Mouse (Mus musculus) heart, adult 8-10 months (tissue): ENCODE results near the gene Cadps2. TPM values are rescaled to one million over a fixed set of nuclear protein-coding genes. Genes with fewer than 3 reads are reported as not detected.

Experiments used
- DNase-seq: peaks from one replicate; pipeline ENCODE4 v3.0.0; 2022; ENCODE audit warnings: low spot score
- total RNA-seq, 4 experiments: library from RNA; stranded (reverse); gene quantifications; 2 replicates each; pipeline ENCODE4 v1.2.4; 2022

Gene Cadps2
- total RNA-seq, 4 experiments from 2014 or later: 1.8 to 2.3 (median 2.3) TPM

DNA sequence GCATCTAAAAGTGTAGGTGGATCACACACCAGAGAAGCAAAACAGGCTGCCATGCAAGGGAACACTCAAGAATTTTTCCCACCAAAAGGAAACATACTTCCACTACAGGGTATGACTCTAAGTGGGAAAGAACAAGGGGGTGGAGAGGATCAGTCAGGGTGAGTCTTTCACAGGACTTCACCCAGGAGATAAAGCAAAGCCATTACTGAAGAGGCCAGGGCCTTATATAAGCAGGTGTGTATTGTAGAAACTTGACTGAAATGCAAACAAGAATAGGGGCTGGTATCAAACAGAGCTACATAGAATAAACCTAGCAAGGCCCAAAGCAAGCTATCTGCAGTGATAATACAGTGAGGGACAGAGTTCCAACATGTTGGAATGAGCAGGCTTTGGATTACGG, 271.6 kb downstream of the Cadps2 start:
- DNase-seq: no peak

DNA sequence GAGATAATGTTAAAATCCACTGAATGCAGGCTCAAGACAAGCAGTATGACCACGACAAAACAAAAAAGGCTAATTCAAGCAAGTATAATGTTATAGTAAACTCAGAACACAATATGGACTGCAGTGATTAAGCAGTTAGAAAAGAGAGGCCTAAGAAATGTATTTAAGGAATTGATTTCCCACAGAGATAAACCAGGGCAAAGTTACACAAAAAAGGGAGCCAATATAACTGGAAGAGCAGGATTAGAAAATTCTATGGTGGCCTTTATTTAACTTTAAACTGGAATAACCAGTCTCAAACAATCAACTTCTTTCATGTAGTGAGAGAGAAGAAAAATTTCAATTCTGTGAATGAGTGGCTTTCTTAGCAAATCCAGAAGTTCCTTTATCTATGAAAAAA, 289.3 kb downstream of the Cadps2 start:
- DNase-seq: no peak

DNA sequence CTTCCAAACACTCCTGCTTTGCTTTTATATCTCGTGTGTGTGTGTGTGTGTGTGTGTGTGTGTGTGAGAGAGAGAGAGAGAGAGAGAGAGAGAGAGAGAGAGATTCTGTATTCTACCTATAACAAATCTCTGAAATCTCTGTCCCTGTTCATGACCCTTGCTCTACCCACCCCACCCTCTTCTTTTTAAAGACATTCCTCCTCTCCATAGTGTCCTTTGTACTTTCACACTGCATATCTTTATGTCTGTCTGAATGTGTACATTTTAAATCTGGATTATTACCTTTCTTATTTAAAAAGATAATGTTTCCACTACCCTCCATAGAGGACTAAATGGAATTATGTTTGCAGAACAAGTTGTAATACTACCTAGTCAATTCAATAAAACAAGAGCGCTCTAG, 315.5 kb downstream of the Cadps2 start:
- DNase-seq: no peak

DNA sequence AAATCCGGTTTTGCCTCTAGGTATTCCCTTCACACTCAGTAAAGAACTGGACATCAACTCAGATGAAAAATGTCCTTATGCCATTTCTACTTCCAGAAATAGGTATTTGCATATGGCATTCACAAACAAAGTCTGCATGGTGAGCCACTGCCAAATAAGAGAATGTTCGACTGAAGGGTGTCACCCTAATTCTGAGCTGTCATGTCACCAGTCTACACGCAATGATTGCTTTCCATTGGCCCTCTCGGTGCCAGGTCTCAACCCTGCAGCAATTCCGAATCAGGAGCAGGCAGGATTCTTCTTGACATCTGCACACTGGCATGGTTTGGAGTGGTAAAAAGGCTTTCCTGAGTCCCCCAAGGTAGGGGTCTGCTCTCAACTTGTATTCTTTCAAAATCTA, 316.7 kb downstream of the Cadps2 start:
- DNase-seq: no peak

DNA sequence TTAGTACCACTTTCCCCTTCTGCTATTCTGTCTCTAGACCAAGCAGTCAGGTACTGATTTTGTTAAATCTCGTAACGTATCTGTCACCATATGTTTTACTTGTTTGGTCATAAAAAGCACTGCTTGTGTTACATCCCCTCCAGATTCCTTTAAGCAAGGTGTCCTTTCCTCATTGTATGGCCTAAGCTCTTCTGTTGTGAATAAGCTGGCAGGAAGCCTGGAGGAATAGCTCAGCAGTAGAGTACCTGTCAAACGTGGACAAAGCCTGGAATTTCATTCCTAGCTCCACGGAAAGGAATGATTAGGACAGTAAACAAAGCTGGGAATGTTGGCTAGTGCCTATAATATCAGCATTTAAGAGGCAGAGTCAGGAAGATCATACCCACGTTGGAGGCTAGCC, 340.6 kb downstream of the Cadps2 start:
- DNase-seq: no peak

DNA sequence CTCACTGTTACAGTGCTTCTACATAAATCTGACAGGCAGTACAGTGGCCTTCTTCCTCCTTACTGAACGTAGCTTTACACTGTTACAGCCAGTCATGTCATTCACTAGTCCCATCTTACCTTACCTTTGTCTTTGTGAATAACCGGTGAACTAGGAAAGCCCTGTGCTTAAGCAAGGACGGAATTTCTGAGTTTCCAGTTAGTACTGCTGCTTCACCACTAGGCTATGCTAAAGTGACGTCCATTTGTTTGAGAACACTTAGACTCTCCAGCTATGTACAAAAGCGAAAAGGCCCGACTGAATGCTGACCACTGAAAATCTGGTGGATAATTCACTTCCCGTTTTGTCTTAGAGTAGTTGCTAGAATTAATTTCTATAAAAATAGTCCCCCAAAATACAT, 347.4 kb downstream of the Cadps2 start:
- no peak for DNase-seq

DNA sequence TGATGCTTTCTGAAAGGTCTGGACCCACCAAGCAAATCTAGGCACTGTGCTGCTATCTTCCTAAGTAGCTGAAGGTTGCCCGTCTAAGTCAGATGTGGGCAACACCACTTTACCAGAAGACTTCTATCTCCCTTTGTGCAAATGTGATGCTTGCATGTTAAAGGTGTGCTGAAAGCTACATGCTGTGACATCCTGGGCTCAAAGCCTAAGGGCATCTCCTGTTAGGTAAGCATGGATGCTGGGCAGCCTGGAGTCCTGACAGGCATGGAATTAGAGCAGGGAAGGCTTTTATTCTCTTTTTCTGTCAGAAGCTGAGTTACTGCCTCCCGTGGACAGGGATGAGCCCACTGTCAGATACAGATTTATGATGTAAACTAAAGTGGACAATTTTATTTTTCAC, 348.8 kb downstream of the Cadps2 start:
- no peak for DNase-seq

DNA sequence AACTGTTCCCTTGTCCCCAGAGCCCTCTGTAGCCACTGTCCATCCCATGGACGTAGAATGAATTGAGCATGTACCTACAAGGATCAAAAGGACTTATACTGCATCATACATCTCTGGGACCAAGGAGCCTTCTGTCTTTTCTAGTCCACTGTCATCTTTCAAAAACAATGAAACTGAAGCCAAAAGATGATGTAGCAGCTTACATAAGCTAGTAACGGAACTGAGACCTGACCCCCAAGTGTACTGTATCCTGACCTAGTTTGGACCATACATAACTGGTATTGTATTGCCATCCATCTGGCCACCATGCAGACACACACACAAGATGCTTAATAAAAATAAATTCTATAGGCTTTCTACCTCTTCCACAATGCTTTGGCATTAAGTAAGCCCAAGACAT, 350.2 kb downstream of the Cadps2 start:
- DNase-seq: no peak

DNA sequence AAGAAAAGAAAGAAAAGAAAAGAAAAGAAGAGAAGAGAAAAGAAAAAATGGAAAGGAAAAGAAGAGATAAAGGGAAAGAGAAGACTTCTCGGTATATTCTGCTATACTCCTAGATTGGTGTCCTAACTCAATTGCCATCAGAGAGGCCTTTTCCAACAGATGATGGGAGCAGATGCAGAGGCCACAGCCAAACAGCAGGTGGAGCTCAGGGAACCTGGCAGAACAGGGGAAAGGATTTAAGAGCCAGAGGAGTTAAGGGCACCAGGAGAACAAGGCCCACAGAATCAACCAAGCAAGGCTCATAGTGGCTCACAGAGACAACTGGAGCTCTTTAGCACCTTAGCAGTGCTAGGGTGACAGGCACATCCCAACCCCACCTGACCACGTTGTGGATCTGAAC, 366.5 kb downstream of the Cadps2 start:
- no peak for DNase-seq

DNA sequence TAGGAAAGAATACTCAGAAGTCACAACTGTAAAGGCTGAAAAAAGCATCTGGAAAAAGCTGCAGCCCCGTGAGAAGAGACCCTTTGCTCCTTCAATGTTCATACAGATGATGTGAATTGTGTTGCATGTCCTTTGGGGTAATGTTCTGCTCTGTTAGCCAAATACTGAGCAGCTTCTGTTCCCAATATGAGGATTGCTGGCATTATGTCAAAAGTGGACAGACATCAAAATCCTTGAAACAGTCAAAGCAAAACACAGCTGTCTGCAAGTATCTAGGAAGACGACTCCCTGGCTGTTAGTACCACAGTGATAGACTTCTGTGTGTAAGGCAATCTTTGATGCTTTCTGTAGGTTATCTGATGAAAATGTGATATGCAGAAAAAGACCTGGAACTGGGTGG, 367.4 kb downstream of the Cadps2 start:
- no peak for DNase-seq

DNA sequence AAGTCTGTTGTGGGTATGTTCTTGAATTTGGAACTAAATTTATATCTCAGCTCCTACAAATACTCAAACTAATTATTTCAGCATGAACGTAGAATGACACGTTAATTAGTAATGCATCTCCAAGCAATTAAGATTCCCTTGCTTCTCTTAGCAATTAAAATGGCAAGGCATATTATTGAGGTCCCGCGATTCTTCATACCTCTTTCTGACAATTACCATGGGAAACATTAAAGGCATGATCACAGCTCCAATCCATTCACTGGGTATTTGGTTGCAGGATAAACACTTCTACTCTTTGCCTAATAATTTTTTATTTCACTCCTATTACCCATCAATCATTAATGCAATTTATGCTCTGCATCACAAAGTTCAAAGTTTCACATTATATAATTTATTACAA, 371.3 kb downstream of the Cadps2 start:
- DNase-seq: no peak

DNA sequence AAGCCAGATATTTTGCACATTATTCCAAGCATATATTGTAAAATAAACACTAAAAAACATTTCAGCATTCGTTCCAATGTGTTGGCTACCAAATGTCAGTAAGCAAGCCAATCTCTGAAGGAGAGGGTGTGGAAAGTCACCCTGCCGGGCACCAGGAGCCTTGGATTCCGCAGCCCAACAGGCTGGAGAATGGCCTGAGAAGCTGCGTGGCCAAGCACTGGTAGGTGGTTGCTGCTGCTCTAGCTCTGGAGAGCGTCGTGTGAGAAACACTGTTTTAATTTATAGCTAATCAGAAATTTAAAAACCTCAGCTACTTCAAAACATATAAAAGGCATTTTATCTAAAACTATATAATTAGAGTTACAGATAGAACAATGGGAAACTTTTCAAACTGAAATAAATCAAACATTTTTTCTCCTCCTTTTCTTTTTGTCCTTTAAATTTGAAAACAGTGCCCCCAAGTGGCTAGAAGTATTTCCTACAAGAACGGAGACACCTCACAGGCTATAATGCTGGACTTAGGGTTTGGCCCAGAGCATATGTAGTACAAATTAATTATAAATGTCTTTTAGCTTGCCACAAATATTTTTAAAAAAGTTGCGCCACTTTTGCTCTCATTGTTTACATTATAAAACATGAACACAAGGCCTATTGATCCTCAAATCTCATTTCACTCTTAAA, 376.5 kb downstream of the Cadps2 start:
- no peak for DNase-seq

DNA sequence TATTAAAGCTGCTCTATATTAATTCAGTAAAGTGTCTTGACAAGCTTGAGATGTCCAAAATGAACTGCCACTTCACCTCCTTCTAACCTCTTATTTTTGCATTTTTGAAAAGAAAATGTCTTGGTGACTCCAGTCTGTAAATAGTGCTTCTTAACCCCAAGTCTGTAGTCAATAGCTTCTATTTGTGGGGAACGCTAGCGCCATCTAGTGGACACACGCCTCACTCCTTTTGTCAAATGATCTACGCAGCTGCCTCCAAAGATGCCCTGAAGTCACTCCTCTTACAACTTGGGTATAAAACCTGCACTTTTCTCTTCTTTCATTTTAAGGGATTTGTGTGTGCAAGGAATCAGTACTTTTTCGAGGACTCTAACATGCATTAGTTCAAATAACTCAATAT, 381.5 kb downstream of the Cadps2 start:
- DNase-seq: peak; percentile 12

DNA sequence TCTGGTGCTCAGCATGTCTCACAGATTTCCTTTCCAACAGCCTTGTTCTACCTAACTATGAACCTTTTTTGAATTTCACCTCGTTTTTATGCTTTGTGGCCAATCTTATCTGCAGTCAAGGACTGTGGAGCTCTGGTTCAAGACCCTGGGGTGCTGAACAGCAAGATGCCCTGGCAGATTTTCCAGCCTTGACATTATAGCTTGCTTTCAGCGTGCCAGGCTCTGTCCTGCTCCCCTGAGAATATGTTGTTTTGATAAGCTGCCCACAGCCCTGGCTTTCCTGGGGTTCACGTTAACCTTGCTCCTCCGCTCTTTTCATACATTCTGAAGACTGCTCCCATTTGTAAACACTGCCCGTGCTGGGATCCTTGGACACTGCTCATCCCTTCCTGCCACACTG, 385.3 kb downstream of the Cadps2 start:
- DNase-seq: no peak

DNA sequence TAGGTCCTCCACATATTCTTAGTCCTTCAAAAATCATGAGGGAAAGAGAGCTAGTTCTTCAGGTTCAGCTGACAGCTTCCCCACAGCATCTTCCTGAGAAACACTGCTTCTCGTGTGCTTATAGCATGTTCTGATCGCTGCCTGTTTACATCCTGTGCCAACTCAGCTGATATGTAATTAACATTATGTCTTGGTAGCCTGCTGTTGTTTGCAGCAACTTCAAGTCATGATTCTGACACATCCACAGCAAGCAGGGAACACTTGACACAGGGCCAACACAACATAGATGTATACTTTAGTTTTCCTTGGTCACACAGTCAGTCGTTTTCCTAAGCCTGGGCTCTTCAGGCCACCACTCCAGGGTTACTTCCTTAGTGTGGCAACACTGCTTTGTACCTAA, 399.3 kb downstream of the Cadps2 start:
- no peak for DNase-seq

DNA sequence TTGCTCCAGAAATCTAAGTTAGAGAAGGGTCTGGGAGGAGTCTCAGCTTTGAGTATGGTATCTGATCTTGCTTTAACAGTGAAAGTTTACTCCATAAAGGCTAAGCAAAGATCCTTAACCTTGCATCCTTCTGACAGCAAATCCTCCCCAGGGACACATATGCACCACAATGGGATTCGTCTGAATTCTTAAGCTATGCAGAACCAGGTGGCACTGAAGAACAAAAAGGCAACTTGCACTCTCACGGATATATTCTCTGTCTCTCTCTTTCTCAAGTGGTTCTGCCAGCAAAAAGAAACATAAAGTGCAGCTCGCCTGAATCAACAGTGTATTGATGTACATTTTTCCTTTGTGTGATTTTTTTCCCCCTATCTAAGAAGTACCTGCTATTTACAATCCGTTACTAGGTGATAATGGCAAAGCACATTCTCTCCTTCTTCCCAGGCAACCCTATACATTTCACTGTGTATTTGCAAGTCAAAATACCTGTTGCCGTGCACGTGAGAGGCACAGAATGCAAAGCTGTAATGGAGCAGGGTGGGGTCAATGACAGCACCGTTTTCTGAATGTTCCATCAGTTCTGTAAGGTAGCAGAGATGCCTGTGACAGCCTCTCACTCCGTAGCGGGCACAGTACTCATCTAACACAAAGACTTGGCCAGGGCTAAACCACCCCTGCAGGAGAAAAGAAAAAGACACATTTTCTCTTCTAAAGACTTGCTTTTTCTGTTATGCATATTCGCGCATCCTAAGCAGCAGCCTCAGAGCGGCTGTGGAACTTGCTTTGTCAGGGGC, 428.8 kb downstream of the Cadps2 start:
- DNase-seq: no peak

DNA sequence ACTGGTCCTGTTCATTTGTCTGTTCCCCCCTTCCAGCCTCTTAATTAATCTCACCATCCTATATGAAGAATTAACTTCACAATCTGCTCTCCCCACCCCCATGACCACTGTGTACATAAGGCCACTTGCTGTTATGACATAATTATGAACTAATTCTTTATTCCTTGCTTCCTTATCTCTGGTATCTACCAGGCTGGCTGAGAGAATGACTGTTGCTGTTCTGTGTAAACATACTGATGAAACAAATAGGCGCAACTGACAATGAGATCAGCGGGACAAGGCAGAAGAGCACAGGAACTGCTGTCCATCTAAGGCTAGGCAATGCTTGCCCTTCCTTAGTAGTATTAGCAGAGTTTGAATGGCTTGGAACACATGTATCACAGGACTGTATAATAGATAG, 445.1 kb downstream of the Cadps2 start:
- no peak for DNase-seq

DNA sequence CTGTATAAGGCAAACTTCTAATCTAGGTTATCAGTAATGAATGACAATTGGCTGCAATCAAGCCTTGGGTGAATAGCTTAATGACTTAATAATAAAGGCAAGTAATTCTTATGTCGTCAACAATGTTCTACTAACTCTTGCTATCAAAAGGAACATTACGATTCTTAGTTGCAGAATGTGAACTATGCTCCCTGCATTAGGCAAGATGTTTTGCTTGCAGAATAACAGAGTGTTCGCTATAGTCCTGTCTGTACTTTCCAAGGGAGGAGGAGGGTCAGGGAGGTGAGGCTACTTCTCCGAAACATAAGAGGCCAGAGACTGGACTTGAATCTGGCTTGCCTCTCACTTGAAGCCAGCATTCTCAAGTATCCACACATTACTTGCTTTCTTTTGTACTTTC, 446.5 kb downstream of the Cadps2 start:
- no peak for DNase-seq

DNA sequence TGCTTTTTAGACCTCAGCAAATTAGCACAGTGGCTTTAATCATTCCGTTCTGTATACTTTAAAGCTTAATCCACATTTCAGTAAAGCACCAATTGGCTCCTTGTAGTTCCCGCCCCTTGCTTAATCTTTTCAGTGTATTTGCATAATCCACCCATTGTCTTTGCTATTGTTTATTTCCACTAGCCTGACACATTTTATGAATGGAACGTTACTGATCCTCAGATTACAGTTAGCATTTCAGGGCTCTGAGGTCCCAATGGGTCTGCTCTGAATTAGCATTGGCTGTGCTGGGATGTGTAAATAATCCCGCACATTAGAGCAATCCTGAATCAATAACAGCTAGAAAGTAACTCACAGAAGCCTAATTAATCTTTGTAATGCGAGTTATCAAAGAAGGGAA, 452.5 kb downstream of the Cadps2 start:
- no peak for DNase-seq

DNA sequence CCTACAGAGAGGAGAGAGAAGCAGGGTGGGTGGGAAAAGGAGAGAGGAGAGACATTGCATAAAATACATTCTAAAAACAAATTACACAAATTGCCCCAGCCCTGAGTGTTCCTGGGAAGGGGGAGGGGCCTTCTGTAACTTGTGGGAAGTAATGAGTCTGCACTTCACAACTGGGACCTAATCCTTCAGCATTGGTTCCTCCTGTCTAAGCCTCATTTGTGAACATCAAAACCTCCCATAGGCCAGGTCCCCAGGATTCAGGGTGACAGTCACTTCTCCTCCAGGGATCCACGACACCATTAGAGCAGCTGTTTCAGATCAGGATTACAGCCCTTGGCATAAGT, 456.2 kb downstream of the Cadps2 start:
- no peak for DNase-seq

DNA sequence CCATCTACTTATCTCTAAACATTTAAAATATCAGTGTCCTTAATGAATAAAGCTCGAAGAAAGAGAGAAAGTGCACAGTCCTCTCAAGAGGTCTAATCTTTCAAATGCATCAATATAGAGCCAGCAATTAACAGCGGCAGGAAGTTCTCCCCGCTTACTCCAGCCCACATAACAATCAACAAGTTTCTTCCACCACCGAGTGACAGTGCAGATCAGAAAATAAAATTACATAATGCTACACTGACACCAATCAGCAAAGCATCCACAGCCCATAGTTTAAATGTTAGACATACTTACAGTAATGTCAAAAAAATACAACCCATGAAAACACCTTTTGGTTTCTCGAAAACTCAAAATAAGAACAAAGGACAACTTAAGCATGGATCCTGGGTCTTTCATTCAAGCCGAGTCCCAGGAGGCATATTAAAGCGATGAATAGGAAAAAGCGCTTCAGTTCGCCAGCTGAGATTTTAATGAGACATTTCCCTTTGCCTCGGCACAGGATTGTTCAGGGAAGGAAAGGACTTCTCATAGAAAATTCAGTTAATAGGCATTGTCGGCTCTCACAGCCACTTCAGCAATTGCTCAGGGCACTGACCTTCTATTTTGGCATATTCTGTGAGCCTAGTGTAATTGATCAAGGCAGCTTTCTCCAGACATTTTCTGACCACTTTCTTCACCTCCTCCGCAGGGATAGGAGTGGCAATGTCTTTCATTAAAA, 456.8 kb downstream of the Cadps2 start:
- DNase-seq: no peak

DNA sequence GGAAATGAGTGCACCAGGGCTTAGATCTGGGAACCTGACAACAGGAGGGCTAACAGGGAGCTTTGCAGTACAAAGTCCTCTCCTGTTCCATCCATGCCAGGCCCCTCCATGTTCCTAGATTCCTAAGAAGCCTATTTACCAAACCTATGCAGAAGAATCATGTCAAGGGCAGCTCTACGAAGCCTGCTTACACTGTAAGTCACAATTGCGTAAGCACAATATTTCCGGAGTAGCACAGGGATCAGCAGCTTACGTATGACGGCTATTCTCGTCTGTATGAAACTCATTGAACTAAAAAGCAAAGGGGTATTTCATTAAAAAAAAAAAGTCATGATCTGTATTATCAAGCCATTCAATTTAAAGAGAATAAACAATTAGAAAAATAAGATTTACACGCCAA, 462.9 kb downstream of the Cadps2 start:
- DNase-seq: no peak

DNA sequence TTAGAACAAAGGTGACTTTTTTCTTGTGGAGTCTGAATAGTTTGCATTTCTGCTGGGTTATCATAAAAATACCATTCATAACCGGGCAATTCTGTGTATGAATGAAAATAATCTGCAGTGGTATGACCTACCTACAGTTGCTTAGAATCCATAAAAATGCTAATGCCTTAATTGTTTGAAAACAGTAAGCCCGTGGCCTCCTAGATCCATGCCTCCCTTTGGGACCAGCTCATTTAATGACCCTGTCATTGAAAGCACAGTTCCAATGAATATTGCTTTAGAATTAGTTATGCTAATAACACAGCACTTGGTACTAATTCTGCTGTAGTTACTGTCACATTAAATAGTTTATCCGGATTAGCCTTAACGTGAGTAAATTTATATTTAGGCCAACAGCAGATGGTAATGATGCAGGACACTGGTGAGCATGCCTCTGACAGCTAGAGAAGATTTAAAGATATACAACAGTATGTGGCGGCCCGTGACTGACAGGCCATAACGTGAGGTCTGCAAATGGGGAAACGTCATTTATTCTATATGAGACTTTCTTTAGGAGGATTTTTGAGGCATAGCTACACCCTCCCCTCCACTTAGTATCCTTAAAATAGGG, 477.3 kb downstream of the Cadps2 start:
- DNase-seq: no peak
